Comparison of ENCODE assay signal across 19 mouse cellular contexts in genomic region chr1:187228414-187229146, GRCm38 (mm10). TPM values are rescaled to one million over a fixed set of nuclear protein-coding genes. Genes with fewer than 3 reads are reported as not detected.
DNase-seq lines count a peak whose midpoint lies in the region; ATAC-seq lines count a peak whose summit lies in the region.
"Had no signal": no experiment of that assay in that cellular context is flagged by ENCODE, and none has a peak within 500 bp of the region (broad histone marks: within the 10 kb centered on the region; RNA-seq: fewer than 3 reads in every experiment).

No protein-coding gene starts in this region.

- no peak overlapping the region for H3K4me2 ChIP-seq in forebrain, embryonic 12.5 days
- H3K4me2 ChIP-seq: hindbrain, embryonic 14.5 days; limb, embryonic 12.5 days had no signal

- no peak overlapping the region for H3K27ac ChIP-seq in forebrain, embryonic 10.5 days
- H3K27ac ChIP-seq in forebrain, embryonic 12.5 days: no peak overlapping the region
- H3K27ac ChIP-seq: heart, embryonic 10.5 days; hindbrain, embryonic 14.5 days; limb, embryonic 12.5 days; liver, embryonic 14.5 days had no signal

- H3K4me3 ChIP-seq in forebrain, embryonic 10.5 days: no peak overlapping the region
- H3K4me3 ChIP-seq in forebrain, embryonic 12.5 days (replicated peaks): no peak overlapping the region
- H3K4me3 ChIP-seq: heart, embryonic 10.5 days; limb, embryonic 12.5 days had no signal

- peaks cover 5% of the 10 kb centered on the region for H3K4me1 ChIP-seq in forebrain, embryonic 10.5 days
- no peaks in the 10 kb centered on the region for H3K4me1 ChIP-seq in forebrain, embryonic 12.5 days

- ATAC-seq in megakaryocyte-erythroid progenitor cell, adult 5-6 weeks (replicated peaks; ENCODE audit: low FRiP score, low TSS enrichment, poor library complexity, severe bottlenecking): peak; percentile 75
- no peak for ATAC-seq in forebrain, embryonic 12.5 days (ENCODE audit: low FRiP score)

- peak; percentile 46 for DNase-seq in 416B (ENCODE audit: low read depth)
- peak; percentile 79 for DNase-seq in Muller cell, postnatal 12 days (ENCODE audit: inconsistent ontology term)
- peak; percentile 74 for DNase-seq in induced T-regulatory cell, adult 2 months (ENCODE audit: low read depth)
- DNase-seq in forebrain, embryonic 10.5 days (ENCODE audit: extremely low spot score, low spot score): no peak
- DNase-seq in retina, embryonic 14.5 days (ENCODE audit: low spot score): no peak
- DNase-seq in thymus, postnatal 14 days: no peak
- DNase-seq: adrenal gland, postnatal 36 days; cerebellum, adult 2 months; gastrocnemius, postnatal 36 days; heart, postnatal 10 days; kidney, adult 8-10 months; layer of hippocampus, postnatal 36 days had no signal

- H3K9me3 ChIP-seq in forebrain, embryonic 10.5 days: no peaks in the 10 kb centered on the region
- no peaks in the 10 kb centered on the region for H3K9me3 ChIP-seq in forebrain, embryonic 12.5 days
- H3K9me3 ChIP-seq: heart, embryonic 10.5 days; limb, embryonic 12.5 days had no signal

- peaks cover 66% of the 10 kb centered on the region for H3K36me3 ChIP-seq in forebrain, embryonic 10.5 days (replicated peaks)
- H3K36me3 ChIP-seq in forebrain, embryonic 12.5 days (replicated peaks): peaks cover 22% of the 10 kb centered on the region

- H3K27me3 ChIP-seq in forebrain, embryonic 10.5 days (ENCODE audit: poor library complexity, severe bottlenecking): no peaks in the 10 kb centered on the region
- H3K27me3 ChIP-seq in forebrain, embryonic 12.5 days: no peaks in the 10 kb centered on the region
- H3K27me3 ChIP-seq: limb, embryonic 12.5 days had no signal

- 94% methylated on average over 13 of the region's 13 CpGs for WGBS in forebrain, embryonic 10.5 days
- WGBS in forebrain, embryonic 12.5 days: 91% methylated on average over 13 of the region's 13 CpGs

- no peak overlapping the region for H3K9ac ChIP-seq in forebrain, embryonic 12.5 days
- H3K9ac ChIP-seq: hindbrain, embryonic 14.5 days; limb, embryonic 12.5 days; liver, embryonic 14.5 days had no signal

RNA-seq across cellular contexts. Expression of gene Gpatch2, which starts 13.3 kb away (rescaled TPM):
- 14.2 and 21.7 TPM in 2 replicates for total RNA-seq in megakaryocyte-erythroid progenitor cell, adult 5-6 weeks (2014; fragmentation: Nextera tagmentation)
- total RNA-seq in megakaryocyte-erythroid progenitor cell, adult 5-6 weeks (2017): 20.7 and 27.2 TPM in 2 replicates
- polyA plus RNA-seq in forebrain, embryonic 10.5 days (2016; fragmentation: Nextera tagmentation; extraction: Ambion mirVana): 26.4 and 27.2 TPM in 2 replicates
- 29.0 and 32.1 TPM in 2 replicates for polyA plus RNA-seq in forebrain, embryonic 12.5 days (2016; fragmentation: Nextera tagmentation; extraction: Ambion mirVana)

RNA-seq across cellular contexts. Expression of gene Spata17, which starts 13.3 kb away (rescaled TPM):
- total RNA-seq in megakaryocyte-erythroid progenitor cell, adult 5-6 weeks (2014; fragmentation: Nextera tagmentation): 0.32 and 0.44 TPM in 2 replicates
- not detected in 2 replicates for total RNA-seq in megakaryocyte-erythroid progenitor cell, adult 5-6 weeks (2017)
- 1.2 and 1.4 TPM in 2 replicates for polyA plus RNA-seq in forebrain, embryonic 10.5 days (2016; fragmentation: Nextera tagmentation; extraction: Ambion mirVana)
- 1.2 and 1.8 TPM in 2 replicates for polyA plus RNA-seq in forebrain, embryonic 12.5 days (2016; fragmentation: Nextera tagmentation; extraction: Ambion mirVana)
- total RNA-seq: gastrocnemius, postnatal 36 days; neutrophil, adult 5-6 weeks had no signal

Comparison
In these comparisons a context has a peak if more than half of its experiments do, and no peak if none do; other contexts are left out.
1. DNase-seq: peak in 416B (single experiment), Muller cell, postnatal 12 days (single experiment) and induced T-regulatory cell, adult 2 months (single experiment); none in forebrain, embryonic 10.5 days (single experiment), retina, embryonic 14.5 days (single experiment) and thymus, postnatal 14 days (single experiment).